Mouse (Mus musculus) heart, postnatal 0 days (tissue): ENCODE data around the gene Pop4. TPM values are rescaled to one million over a fixed set of nuclear protein-coding genes. Genes with fewer than 3 reads are reported as not detected.

ENCODE experiments used
- ATAC-seq: fragments of 200-750 bp; cut with Nextera tagmentation; 2 replicates; pipeline ENCODE4 v1.8.0; 2017; ENCODE audit warnings: low read depth, moderate number of reproducible peaks, moderate library complexity; ENCODE audit not compliant: insufficient read depth
- DNase-seq: peaks from one replicate; pipeline ENCODE4 v3.0.0-alpha.2; 2016; ENCODE audit warnings: low spot score
- H3K27ac ChIP-seq: fragments of 300-500 bp; sonication (generic); 2 replicates; pipeline ENCODE4 v1.5.1; 2014; ENCODE audit warnings: low read depth, mild to moderate bottlenecking
- H3K27me3 ChIP-seq: fragments of 300-500 bp; sonication (generic); 2 replicates; pipeline ENCODE4 v1.6.1; 2014; ENCODE audit warnings: low read length, mixed read lengths; ENCODE audit not compliant: control insufficient read depth, insufficient read depth
- H3K36me3 ChIP-seq: fragments of 300-500 bp; sonication (generic); replicated peaks from 2 replicates; pipeline ENCODE4 v1.6.1; 2014; ENCODE audit warnings: low read length, mixed read lengths; ENCODE audit not compliant: control insufficient read depth, insufficient read depth
- H3K4me1 ChIP-seq: fragments of 300-500 bp; sonication (generic); 2 replicates; pipeline ENCODE4 v1.6.1; 2014; ENCODE audit warnings: antibody characterized with exemption; ENCODE audit not compliant: control insufficient read depth, insufficient read depth
- H3K4me2 ChIP-seq: fragments of 300-500 bp; sonication (generic); 2 replicates; pipeline ENCODE4 v1.6.1; 2014; ENCODE audit warnings: low read depth, mild to moderate bottlenecking, low read length, moderate library complexity
- H3K4me3 ChIP-seq: fragments of 300-500 bp; sonication (generic); 2 replicates; pipeline ENCODE4 v1.5.1; 2014; ENCODE audit warnings: low read depth, low read length
- H3K9ac ChIP-seq: fragments of 300-500 bp; sonication (generic); replicated peaks from 2 replicates; pipeline ENCODE4 v1.6.1; 2014; ENCODE audit warnings: low read depth, low read length, mixed read lengths
- H3K9me3 ChIP-seq: fragments of 300-500 bp; sonication (generic); replicated peaks from 2 replicates; pipeline ENCODE4 v1.6.1; 2016; ENCODE audit warnings: low read length; ENCODE audit not compliant: control insufficient read depth
- CTCF ChIP-seq: IDR thresholded peaks from 2 replicates; pipeline ENCODE4 v1.5.1; 2016; ENCODE audit warnings: antibody characterized with exemption, control low read depth, low read depth
- EP300 ChIP-seq: IDR thresholded peaks from 2 replicates; pipeline ENCODE4 v1.6.1; 2016; ENCODE audit warnings: antibody characterized with exemption, low read depth
- WGBS: fragments of 180-500 bp; shearing (Covaris S2); extraction: QIAGEN DNeasy Blood & Tissue Kit; methylation state at CpG from one replicate; pipeline ENCODE4 v1.1.7; 2014; 5-methylcytosine and 5-hydroxymethylcytosine counted together
- polyA plus RNA-seq: library from polyadenylated mRNA; unstranded; fragments of >200 nt; fragmentation: Nextera tagmentation; extraction: Ambion mirVana; gene quantifications from 2 replicates; pipeline ENCODE4 v1.2.1, GENCODE M21; 2015
- total RNA-seq: library from RNA; depleted of rRNA; stranded (reverse); fragments of >200 nt; gene quantifications from 2 replicates; pipeline ENCODE4 v1.2.3, GENCODE M21; 2014; ENCODE audit warnings: low replicate concordance

The Pop4 gene
- total and polyA plus RNA-seq, 2 experiments from 2014 or later = 26.3 to 27.7 TPM

DNA sequence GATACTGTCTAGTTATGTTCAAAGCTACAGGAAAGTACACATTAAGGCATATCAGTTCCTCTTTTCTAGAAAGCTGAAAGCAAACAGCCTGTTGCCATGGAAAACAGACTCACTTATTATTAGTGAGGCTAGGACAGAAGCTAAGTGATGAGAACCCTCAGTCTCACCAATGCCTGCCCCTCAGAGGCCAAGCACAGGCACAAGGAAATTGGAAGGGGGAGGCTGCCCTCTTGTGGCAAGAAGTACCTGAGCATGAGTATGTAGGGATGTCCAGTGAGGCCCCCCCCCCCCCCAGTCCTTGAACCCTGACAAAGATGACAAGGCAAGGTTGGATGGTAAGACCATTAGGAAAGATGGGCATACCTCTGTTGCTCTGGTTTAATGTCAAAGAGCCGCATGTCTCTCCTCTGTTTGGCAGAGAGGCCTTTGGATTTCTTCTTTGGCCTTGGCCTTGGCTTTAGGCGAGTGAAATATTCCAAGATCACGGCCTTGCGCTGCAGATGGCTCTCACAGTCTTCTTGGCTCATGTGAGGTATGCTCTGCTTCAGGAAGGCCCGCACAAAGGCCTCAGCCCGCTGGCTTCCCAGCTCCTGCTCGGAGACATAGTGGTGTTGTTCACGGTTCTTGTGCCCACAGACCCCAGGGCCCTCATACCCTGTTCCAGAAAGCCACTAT lies 4.1 kb downstream of the Pop4 start:
- no peak overlapping the region for H3K4me3 ChIP-seq
- peak; percentile 71 for DNase-seq
- peaks cover 16% of the 10 kb centered on the region for H3K4me1 ChIP-seq

DNA sequence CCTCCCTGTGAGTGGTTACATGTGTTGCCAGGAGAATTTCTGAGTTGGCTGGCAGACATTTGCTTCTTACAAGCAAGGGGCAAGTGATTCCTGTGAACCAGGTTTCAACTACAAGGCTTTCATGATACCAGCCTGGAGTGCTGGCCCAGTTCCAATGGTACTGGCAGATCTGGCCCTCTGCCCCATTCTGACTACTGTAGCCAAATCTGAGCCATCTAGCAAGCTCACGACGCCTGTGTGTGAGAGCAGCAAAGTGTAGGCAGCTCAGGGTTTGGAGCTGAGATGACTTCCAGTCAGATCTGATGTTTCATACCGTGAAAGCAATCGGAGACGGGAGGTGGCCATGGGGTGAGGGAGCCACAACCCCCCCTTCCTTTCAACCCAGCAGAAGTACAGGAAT lies 8.8 kb downstream of the Pop4 start:
- no peaks in the 10 kb centered on the region for H3K4me1 ChIP-seq
- no peak overlapping the region for H3K9ac ChIP-seq
- H3K36me3 ChIP-seq = peaks cover 63% of the 10 kb centered on the region
- DNase-seq (peak; percentile 37), ATAC-seq (no peak)
- 0 out of 2 replicates have a peak overlapping the region, but pooled peaks have one; percentile 6 for H3K27ac ChIP-seq
- H3K4me3 ChIP-seq = no peak overlapping the region
- H3K9me3 ChIP-seq = no peaks in the 10 kb centered on the region
- WGBS = 55% methylated on average over 5 of the region's 5 CpGs
- TF ChIP-seq CTCF = no peak
- TF ChIP-seq EP300 = no peak
- H3K27me3 ChIP-seq = no peaks in the 10 kb centered on the region
- H3K4me2 ChIP-seq = no peak overlapping the region

More for the DNA sequence above, 4.1 kb downstream of the Pop4 start:
- no peaks in the 10 kb centered on the region for H3K9me3 ChIP-seq
- no peak overlapping the region for H3K27ac ChIP-seq
- H3K27me3 ChIP-seq = no peaks in the 10 kb centered on the region
- peaks cover 63% of the 10 kb centered on the region for H3K36me3 ChIP-seq
- no peak overlapping the region for H3K9ac ChIP-seq
- H3K4me2 ChIP-seq = no peak overlapping the region
- TF ChIP-seq CTCF (peak; percentile 80), EP300 (no peak)
- ATAC-seq = peak; percentile 67
- 85% methylated on average over 8 of the region's 8 CpGs for WGBS

DNA sequence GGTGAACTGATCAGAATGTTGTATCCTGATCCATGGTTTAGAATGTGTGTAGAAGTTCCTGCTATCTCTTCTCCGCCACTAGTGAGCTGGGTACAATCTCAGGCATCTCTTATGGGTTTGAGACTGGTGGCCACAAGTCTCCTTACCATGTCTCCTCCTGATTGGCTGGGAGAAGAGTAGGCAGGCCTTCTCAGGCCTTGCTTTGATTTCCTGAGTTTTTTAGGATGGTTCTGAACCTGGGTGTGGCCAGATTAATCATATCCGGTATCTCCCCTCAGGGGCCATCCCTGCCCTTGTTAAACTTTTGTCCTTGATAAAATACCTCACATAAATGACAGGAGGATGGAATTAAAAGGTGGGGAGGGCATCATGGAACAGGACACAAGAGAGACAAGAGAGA lies 11.6 kb downstream of the Pop4 start:
- Histone ChIP-seq H3K4me3 (no peak overlapping the region), H3K27me3 (no peaks in the 10 kb centered on the region), H3K27ac (no peak overlapping the region), H3K4me1 (no peaks in the 10 kb centered on the region), H3K9me3 (no peaks in the 10 kb centered on the region), H3K9ac (no peak overlapping the region), H3K4me2 (no peak overlapping the region), H3K36me3 (peaks cover 38% of the 10 kb centered on the region)
- TF ChIP-seq CTCF (no peak), EP300 (no peak)
- 86% methylated on average over 2 of the region's 2 CpGs for WGBS
- no peak for ATAC-seq
- DNase-seq = no peak

DNA sequence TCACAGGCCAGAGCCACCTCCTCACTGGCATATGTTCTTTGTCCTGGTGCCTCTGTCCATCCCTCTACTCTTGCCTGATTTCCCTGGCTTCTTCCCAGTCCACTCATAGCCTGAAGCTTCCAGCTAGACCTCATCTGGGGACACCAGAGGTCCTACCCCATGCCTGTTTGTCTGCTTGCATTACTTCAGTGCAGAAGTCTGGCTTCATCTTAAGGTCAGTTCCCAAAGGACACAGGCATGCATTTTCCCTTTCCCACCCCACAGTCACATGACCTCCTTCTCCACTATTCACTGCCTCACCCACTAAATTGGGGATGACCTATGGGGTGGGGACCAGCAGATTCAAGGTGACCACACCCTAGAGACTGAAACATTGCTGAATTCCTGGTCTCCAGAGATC lies 17.8 kb downstream of the Pop4 start:
- H3K9ac ChIP-seq = no peak overlapping the region
- H3K4me3 ChIP-seq = no peak overlapping the region
- no peaks in the 10 kb centered on the region for H3K9me3 ChIP-seq
- H3K36me3 ChIP-seq = no peaks in the 10 kb centered on the region
- 0 out of 2 replicates have a peak, but pooled peaks cover 4% of the 10 kb centered on the region for H3K4me1 ChIP-seq
- H3K27me3 ChIP-seq = no peaks in the 10 kb centered on the region
- TF ChIP-seq EP300 (no peak), CTCF (no peak)
- no peak overlapping the region for H3K4me2 ChIP-seq
- DNase-seq (no peak), ATAC-seq (no peak)
- H3K27ac ChIP-seq = no peak overlapping the region

DNA sequence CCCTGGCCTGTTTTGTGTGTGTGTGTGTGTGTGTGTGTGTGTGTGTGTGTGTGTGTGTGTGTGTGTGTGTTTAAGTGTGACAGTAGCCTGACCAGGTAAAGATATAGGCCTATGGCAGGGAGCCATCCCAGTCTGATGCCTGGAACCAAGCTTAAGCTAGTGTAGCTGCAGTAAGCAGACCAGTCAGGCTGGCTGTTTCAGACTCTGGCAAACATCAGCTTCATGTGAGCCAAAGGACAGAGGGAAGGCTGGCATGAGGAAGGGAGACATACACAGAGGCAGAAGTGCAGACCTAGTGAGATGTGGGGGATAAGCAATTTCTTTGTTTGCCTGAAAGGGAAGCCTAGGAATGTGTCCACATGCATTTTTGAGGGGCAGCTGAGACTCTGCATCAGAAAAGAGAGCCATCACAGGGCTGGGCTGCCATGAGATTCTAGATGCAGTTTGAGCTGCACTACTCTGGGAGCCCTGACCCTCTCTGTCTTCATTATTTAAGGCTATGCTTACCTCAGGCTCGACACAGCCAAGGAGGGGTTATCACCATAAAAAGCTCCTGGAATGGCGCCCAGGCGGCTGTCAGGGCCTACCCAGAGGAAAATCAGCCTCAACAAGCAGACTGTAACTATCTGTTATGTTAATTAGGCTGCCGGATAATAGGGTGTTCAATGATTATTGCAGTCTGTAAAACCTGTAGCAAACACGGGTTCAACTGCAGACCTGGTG lies 19.6 kb downstream of the Pop4 start:
- peak overlapping the region; percentile 6; the same call in 1 of the 2 replicates for H3K27ac ChIP-seq
- H3K4me1 ChIP-seq = 0 out of 2 replicates have a peak, but pooled peaks cover 4% of the 10 kb centered on the region
- H3K4me2 ChIP-seq = no peak overlapping the region
- TF ChIP-seq CTCF = no peak
- no peak for TF ChIP-seq EP300
- H3K36me3 ChIP-seq = no peaks in the 10 kb centered on the region
- WGBS = 19% methylated on average over 5 of the region's 5 CpGs
- DNase-seq (peak; percentile 26), ATAC-seq (peak; percentile 20; the same call in 1 of the 2 replicates)
- H3K27me3 ChIP-seq = no peaks in the 10 kb centered on the region
- no peak overlapping the region for H3K4me3 ChIP-seq
- no peak overlapping the region for H3K9ac ChIP-seq
- no peaks in the 10 kb centered on the region for H3K9me3 ChIP-seq
